19 mouse cellular contexts compared by ENCODE assay signal in the genomic region with DNA sequence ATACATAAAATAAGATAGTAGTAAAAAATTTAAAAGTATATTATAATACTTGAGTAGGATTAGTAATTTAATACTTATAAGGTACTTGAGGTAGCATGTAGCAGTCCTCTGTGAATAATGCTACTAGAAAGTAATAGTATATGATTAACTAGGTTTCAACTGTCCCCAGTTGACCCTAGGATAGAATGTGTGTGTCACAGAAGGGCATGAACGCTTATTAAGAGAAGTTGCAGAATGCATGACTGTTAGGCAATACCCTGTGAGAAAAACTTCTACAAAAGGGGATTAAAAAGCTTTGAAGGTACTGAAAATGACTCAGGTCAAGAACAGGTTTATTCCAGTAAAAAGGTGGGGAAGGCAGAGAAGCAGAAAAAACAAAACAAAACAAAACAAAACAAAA.
"Had no signal": no experiment of that assay in that cellular context is flagged by ENCODE, and none has a peak within 500 bp of the region (broad histone marks: within the 10 kb centered on the region; RNA-seq: fewer than 3 reads in every experiment).

No protein-coding gene starts in this region.

- DNase-seq: kidney, adult 18-20 months; layer of hippocampus, postnatal 36 days; lung, adult 18-20 months; lung, postnatal 10 days; lung, postnatal 36 days; right cerebral cortex, postnatal 25 days; spleen, adult 18-20 months; thymus, postnatal 25 days had no signal

- H3K27ac ChIP-seq: intestine, embryonic 15.5 days; kidney, embryonic 15.5 days; left cerebral cortex, adult 2 months; liver, embryonic 12.5 days; liver, embryonic 15.5 days; lung, embryonic 15.5 days; midbrain, embryonic 12.5 days; midbrain, embryonic 15.5 days; neural tube, embryonic 12.5 days; neural tube, embryonic 15.5 days; stomach, embryonic 15.5 days had no signal

- H3K4me3 ChIP-seq: intestine, embryonic 15.5 days; kidney, embryonic 15.5 days; left cerebral cortex, adult 2 months; liver, embryonic 12.5 days; liver, embryonic 15.5 days; lung, embryonic 15.5 days; midbrain, embryonic 12.5 days; midbrain, embryonic 15.5 days; neural tube, embryonic 12.5 days; neural tube, embryonic 15.5 days; stomach, embryonic 15.5 days had no signal

- ATAC-seq: intestine, embryonic 15.5 days; liver, embryonic 12.5 days; midbrain, embryonic 15.5 days had no signal
